Mouse (Mus musculus): ENCODE results near the gene Phtf1.

Phtf1 gene

GRCm38 (mm10) chr3:103967861-103968691, at the start of gene Phtf1:
Phtf1 (plus strand) TSS chr3:103968110.
- DNase-seq (ENCODE audit: low read depth, low spot score) = peak; percentile 92

GRCm38 (mm10) chr3:103920094-103920493, 47.8 kb upstream of the Phtf1 start:
- no peak for DNase-seq (ENCODE audit: low read depth, low spot score)

GRCm38 (mm10) chr3:103925302-103925701, 42.6 kb upstream of the Phtf1 start:
- DNase-seq (ENCODE audit: low read depth, low spot score) = no peak

- peak; percentile 57 for DNase-seq (ENCODE audit: low read depth, low spot score)
Measured at GRCm38 (mm10) chr3:103927511-103927910, 40.4 kb upstream of the Phtf1 start.

GRCm38 (mm10) chr3:103944794-103945562, 22.9 kb upstream of the Phtf1 start:
- DNase-seq (ENCODE audit: low read depth, low spot score) = peak; percentile 77

- no peak for DNase-seq (ENCODE audit: low read depth, low spot score)
Measured at GRCm38 (mm10) chr3:103948666-103949065, 19.2 kb upstream of the Phtf1 start.

- DNase-seq (ENCODE audit: low read depth, low spot score) = no peak
Measured at GRCm38 (mm10) chr3:103960622-103961021, 7.3 kb upstream of the Phtf1 start.

GRCm38 (mm10) chr3:103967231-103967630, 679 bp upstream of the Phtf1 start:
- DNase-seq (ENCODE audit: low read depth, low spot score) = no peak

GRCm38 (mm10) chr3:103968701-103969100, 791 bp downstream of the Phtf1 start:
- peak; percentile 85 for DNase-seq (ENCODE audit: low read depth, low spot score)

GRCm38 (mm10) chr3:103971157-103971556, 3.2 kb downstream of the Phtf1 start:
- DNase-seq (ENCODE audit: low read depth, low spot score) = no peak

GRCm38 (mm10) chr3:103984556-103984955, 16.6 kb downstream of the Phtf1 start:
- no peak for DNase-seq (ENCODE audit: low read depth, low spot score)

GRCm38 (mm10) chr3:103985194-103985593, 17.3 kb downstream of the Phtf1 start:
- no peak for DNase-seq (ENCODE audit: low read depth, low spot score)

- no peak for DNase-seq (ENCODE audit: low read depth, low spot score)
Measured at GRCm38 (mm10) chr3:103987831-103988432, 20.0 kb downstream of the Phtf1 start.

GRCm38 (mm10) chr3:103989352-103989751, 21.4 kb downstream of the Phtf1 start:
- DNase-seq (ENCODE audit: low read depth, low spot score) = no peak

GRCm38 (mm10) chr3:103991271-103991670, 23.4 kb downstream of the Phtf1 start:
- no peak for DNase-seq (ENCODE audit: low read depth, low spot score)

GRCm38 (mm10) chr3:103998724-103999123, 30.8 kb downstream of the Phtf1 start:
- DNase-seq (ENCODE audit: low read depth, low spot score) = no peak

- DNase-seq (ENCODE audit: low read depth, low spot score) = peak; percentile 34
Measured at GRCm38 (mm10) chr3:104006896-104007466, 39.1 kb downstream of the Phtf1 start.

- peak; percentile 58 for DNase-seq (ENCODE audit: low read depth, low spot score)
Measured at GRCm38 (mm10) chr3:104007479-104007878, 39.6 kb downstream of the Phtf1 start.

- no peak for DNase-seq (ENCODE audit: low read depth, low spot score)
Measured at GRCm38 (mm10) chr3:104009924-104010662, 42.2 kb downstream of the Phtf1 start.

GRCm38 (mm10) chr3:104011972-104012371, 44.1 kb downstream of the Phtf1 start:
- DNase-seq (ENCODE audit: low read depth, low spot score) = no peak

- no peak for DNase-seq (ENCODE audit: low read depth, low spot score)
Measured at GRCm38 (mm10) chr3:104017931-104018330, 50.0 kb downstream of the Phtf1 start.

Data from brain, adult 2 months (tissue).